Mouse (Mus musculus) liver (tissue): ENCODE measurements at regions not wholly inside any gene's neighbourhood (a gene's known extent, or its start where the extent isn't known, plus 50 kb on each side); places are given as distances from the start of the nearest gene placed in this dataset.

Experiments
- DNase-seq: peaks from one replicate; pipeline ENCODE4 v3.0.0-alpha.2; 2020; ENCODE audit warnings: mixed read lengths

DNA sequence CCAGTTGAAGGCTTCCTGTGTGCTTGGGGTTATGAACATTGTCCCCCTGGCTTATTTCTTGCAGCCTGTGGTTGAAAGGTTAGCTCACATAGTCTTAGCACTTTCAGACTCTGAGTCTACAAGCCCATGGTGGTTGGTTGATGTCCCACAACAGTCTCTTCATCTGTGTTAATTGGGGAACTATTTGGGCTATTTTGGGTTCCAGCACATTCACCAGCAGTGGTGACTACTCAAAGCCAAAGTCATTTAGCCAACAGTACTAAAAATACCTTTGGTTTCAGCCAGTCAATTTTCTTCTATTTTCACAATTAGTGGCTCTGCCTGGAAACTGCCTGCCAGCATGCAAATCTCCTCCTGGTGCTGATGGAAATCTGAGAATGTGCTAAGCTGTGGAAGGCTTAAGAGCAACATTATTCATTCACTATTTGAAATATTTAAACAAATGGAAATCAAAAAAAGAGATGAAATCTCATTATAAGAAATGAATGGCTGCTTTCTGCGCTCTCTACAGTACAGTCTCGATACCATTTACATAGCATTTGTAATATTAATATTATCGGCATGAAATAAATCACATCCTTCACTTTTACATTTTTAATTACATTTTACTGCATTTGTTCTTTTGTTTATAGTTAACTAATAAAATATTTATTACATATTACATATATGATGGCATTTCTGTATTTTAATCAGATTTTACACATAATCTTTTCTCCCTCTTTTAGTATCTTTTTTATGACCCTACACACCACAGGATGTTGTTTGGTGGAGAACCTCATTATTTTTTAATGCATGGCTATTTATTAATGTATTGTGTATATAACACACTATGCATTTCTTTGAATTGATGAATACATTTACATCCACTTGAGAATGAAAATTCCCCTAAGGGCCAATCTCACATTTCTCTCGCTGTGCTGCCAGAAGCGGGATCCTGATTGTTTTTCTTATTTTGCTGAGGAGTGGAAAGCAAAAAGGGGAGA lies 1023.5 kb downstream of the Car8 start:
- no peak for DNase-seq

- no peak for DNase-seq
Measured at GRCm38 (mm10) chr4:7206987-7207386, 1031.9 kb downstream of the Car8 start.

DNA sequence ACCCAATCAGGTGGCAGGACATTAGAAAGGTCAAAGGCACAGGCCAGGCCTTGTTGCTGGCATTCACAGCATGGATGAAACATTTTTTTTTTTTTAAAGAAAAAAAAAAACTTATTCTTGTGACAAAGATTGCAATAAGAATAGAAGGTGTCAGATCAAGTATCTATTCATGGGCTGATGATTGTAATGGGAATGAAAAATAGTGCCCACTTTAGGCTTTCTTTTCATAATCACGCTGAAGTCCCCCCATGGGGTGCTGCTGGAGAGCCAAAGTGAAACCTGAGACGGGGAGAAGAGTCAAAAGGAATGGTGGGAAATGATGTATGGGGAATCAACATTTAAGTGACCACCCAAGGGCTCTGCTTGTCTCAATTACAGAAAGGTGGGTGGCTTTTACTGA lies 1037.0 kb downstream of the Car8 start:
- DNase-seq = no peak

GRCm38 (mm10) chr4:7199941-7200340 lies 1038.9 kb downstream of the Car8 start:
- no peak for DNase-seq

DNA sequence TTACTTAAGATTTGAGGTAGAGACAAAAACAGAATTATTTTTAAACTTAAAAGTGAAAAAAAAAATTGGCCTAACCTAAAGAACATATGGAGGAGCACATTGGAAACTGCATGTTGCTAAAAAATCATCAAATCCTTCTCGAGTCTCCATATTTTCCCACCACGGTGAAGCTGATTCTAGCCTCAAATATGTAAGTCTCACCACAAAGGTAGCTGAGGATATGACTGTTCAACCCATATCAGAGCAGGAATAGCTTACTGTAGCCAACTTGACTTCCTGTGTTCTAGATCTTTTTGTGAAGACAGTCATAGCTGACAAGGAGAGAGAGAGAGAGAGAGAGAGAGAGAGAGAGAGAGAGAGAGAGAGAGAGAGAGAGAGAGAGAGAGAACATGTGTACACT lies 1039.8 kb downstream of the Car8 start:
- DNase-seq = no peak

DNA sequence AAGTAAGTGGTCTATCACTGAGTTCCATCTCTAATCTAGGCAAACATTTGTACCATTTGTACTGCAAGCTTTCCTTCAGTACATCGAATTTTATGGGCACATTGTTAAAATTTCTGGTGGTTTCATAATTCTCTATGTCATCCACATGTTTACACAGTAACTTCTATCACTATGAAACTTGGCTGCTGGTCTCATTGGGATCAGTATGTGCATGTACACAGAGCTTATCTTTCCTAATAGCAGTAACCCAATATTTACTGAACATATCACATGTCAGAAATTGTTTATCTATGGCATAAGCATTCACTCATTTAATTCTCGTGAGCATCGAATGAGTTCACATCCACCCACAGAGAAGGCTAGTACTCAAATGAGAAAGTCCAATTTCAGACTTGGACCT lies 1042.3 kb downstream of the Car8 start:
- no peak for DNase-seq

GRCm38 (mm10) chr4:7195619-7196018 lies 1043.2 kb downstream of the Car8 start:
- no peak for DNase-seq

DNA sequence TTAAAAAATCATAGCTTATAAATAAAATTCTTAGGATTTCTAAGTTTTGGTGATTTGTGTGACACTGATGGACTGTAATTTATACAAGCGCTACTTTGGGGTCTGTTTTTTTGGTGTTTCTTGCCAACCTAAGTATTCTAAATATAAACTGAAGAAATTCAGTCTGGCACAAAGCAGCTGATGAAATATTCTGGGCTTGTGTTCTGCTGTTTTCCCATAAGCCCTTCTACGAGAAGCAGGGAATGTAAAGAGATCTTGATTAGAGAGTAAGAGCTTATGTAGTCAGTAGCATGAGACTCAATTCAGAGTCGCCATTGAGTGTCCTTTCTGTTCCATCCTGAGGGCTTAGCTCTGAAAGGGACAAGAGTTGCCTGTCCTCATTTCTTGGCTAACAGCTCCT lies 1046.9 kb downstream of the Car8 start:
- DNase-seq = no peak

GRCm38 (mm10) chr4:7191228-7191627 lies 1047.6 kb downstream of the Car8 start:
- no peak for DNase-seq

GRCm38 (mm10) chr4:7175030-7175429 lies 1063.8 kb downstream of the Car8 start:
- DNase-seq = no peak

GRCm38 (mm10) chr4:7172528-7173306 lies 1066.1 kb downstream of the Car8 start:
- no peak for DNase-seq

DNA sequence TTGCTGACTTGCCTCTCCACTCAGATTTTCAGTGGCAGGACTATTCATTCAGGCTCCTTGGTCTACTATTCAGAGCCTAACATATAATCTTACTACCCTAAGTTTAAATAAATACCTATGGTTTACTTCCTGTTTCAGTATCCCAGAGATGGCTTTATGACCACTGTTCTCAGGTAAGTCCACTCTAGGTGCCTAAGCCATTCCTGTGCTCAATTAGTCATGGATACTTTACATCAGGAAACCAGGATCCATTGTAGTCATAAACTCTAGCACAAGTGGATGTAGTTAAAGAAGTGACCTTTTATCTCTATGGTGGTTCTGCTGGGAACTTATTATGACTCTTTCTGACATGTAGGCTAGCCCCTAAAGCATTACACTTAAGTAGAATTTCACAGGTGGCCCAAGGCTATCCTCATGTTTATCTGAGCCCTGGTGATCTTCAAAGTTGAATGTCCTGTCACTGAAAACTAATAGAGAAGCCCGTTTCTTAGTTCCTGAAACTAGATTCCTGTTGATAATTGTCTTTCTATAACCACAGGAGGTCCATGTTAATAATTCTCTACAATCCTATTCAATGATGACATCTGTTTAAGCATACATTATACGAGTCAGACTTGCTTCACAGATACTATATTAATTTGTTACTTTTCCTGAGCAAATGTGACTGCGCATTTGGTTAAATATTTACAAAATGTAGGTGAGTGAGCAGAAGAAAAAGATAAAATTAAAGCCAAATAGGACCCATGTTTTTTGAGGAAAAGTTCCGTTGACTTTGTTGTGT lies 1067.0 kb downstream of the Car8 start:
- no peak for DNase-seq

- DNase-seq = no peak
Measured at GRCm38 (mm10) chr4:7161411-7161810, 1077.4 kb downstream of the Car8 start.

DNA sequence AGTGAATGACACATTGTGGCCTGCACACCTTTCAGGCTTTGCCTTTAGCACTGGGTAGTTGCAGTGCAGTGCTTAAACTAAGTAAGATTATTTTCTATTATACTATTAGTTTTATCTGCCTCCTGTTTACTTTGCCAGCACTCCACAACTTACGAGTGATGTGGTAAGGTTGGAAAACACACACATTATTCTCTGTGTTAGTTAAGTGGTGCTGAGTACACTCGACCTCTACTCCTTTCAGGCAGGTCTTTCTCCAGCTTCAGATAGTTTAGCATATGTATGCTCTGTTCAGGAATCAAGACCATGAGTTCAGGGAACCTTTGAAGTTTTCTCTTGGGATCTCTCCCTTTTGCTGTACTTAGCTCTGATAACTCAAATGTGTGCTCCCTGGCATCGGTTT lies 1081.0 kb downstream of the Car8 start:
- DNase-seq = no peak

DNA sequence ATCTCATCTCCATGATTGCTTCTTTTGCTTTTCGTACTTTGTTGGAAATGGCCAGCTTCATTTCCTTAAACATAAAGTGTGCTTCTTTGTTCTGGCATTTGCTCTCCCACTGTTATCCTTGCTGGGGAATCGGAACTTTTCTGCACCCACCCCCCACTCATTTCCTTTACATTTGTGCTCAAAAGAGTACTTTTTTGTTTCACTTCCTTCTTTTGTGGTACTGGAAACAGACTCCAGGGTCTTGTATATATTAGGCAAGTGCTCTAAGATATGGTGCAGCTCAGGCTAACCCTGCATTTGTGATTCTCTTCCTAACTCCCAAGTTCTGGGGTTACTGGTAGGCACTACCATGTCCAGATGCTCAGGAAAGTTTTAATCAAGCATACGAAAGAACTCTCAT lies 1084.6 kb downstream of the Car8 start:
- DNase-seq = no peak

DNA sequence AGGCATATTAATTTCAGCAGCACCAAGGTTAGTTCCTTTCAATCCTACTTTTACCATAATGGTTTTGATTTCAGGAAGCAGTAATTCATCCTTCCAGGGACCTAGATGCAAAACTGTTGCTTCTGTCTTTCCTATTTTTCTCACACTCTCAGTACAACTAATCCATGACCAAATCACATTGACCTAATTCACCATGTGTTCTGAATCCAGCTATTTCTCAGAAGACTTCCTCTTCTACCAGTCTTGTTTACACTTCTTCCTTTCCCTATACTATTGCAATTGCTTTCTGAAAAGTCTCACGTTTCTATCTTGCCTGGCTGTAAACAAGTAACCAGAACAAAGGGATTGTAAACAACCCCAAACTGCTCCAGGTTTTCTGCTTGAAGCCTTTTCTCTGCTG lies 1085.0 kb downstream of the Car8 start:
- DNase-seq = no peak

DNA sequence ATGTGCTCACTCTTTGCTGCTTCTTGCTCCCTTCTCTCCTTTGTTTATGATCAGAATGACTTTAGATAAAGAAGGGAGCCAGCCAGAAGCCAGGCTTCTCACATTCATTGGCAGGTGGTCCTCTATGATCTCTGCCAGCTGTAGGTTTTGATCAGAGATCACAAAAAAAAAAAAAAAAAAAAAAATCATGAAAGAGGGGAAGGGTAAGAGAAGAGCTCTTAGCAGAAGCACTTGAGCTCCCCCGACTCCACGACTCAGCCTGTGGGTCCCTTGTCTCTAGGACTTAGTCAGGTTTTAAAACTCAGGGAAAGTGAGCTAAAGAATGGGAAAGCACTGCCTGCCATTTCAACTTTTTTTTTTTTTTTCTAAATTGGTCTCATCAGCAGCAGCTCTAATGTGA lies 1093.1 kb downstream of the Car8 start:
- no peak for DNase-seq

DNA sequence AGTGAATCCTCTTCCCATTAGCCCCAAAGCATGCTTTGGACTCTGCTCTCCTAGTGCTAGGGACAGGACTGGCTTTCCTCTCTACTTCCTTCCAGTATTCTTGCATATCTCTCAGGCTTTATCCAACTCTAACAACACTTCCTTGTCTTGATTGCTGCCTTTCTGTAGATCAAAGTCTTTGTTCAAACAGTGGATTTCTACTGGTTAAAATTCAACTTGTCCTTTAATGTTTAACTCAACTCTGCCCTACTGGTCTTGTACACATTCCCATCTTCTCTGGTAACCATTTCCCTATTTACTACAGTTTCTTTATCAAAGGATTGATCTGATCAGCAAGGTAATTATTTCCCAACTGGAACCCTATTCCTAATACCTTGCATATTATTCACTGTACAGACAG lies 1094.6 kb downstream of the Car8 start:
- DNase-seq = no peak

- no peak for DNase-seq
Measured at GRCm38 (mm10) chr4:7143676-7144075, 1095.2 kb downstream of the Car8 start.

- no peak for DNase-seq
Measured at GRCm38 (mm10) chr4:7142781-7143180, 1096.1 kb downstream of the Car8 start.

DNA sequence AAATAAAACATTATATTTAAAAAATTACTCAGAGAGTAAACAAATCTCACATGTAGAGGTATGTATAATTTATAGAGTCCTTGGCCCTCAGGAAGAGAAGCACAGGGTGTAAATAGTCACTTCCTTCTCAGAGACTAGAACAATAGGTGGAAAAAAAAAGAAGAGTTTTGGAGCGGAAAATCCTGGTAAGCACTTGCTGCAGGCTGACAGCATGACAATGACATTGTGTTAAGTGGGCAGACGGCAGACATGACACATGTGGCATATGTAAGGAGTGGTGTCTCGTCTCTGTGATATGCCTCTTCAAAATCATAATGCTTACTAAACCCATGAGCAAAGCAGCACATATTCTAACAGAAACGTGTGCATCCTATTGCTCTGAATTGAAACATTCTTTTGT lies 1126.7 kb downstream of the Car8 start:
- no peak for DNase-seq

DNA sequence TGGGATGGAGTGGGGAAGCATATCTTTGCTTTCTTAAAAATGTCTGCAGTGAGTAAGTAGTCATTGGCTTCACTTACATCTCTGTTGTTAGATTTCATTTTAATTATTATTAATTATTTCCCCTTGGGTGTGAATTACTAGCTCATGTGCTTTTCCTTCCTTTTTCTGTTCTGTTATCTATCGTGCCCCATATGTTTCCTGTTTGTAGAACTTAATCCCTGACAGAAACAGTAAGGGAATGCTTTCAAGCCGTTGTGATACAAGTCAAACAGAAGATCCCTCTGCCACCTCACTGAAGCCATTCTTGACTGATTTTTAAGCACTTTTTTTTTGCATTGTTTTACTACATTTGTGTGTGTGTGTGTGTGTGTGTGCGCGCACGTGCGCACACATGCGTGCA lies 1145.9 kb downstream of the Car8 start:
- DNase-seq = no peak

- DNase-seq = no peak
Measured at GRCm38 (mm10) chr4:7091201-7091814, 1147.5 kb downstream of the Car8 start.
